Mouse (Mus musculus): ENCODE results near the gene Kctd12. TPM values are rescaled to one million over a fixed set of nuclear protein-coding genes. Genes with fewer than 3 reads are reported as not detected.

Gene Kctd12
- polyA plus RNA-seq, 1 experiment from 2014 or later: 14.6 TPM

DNA sequence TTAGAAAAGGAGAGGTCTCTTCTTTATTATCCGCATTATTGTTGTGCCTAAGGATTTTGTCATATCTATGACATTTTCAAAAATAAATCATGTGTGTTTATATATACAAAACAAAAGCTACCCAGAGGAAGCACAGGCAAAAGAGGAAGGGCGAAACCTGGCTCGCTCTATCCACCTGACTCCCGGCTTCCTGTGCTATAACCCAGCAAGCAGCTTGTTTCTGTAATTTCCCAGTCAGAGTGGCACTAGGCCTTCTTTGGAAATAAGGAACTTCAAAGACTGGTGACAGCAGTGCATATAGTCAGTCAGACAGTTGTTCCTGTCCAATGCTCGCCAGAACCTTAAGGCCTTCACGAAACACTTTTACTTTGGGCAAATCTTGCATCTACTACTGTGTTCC, 6.6 kb downstream of the Kctd12 start:
- no peak for ATAC-seq
- 85% methylated on average over 6 of the region's 6 CpGs for WGBS
- H3K4me3 ChIP-seq (ENCODE audit: low read length): no peak overlapping the region

GRCm38 (mm10) chr14:102968824-102969223, 13.6 kb downstream of the Kctd12 start:
- WGBS: 67% methylated on average over 5 of the region's 5 CpGs
- Histone ChIP-seq H3K4me1 (ENCODE audit: control insufficient read depth, insufficient read depth, low read depth, low read length) (no peaks in the 10 kb centered on the region), H3K36me3 (ENCODE audit: control insufficient read depth, insufficient read depth, low read length) (no peaks in the 10 kb centered on the region), H3K27ac (ENCODE audit: low read depth, low read length) (no peak overlapping the region), H3K4me2 (ENCODE audit: low read length) (no peak overlapping the region), H3K9ac (ENCODE audit: low read depth, low read length) (no peak overlapping the region), H3K9me3 (ENCODE audit: control insufficient read depth, low read length) (no peaks in the 10 kb centered on the region), H3K27me3 (replicated peaks; ENCODE audit: control insufficient read depth, insufficient read depth, low read length) (no peaks in the 10 kb centered on the region), H3K4me3 (ENCODE audit: low read length) (no peak overlapping the region)
- ATAC-seq: no peak

More for the DNA sequence above, 6.6 kb downstream of the Kctd12 start:
- H3K9ac ChIP-seq (ENCODE audit: low read depth, low read length): no peak overlapping the region
- H3K27me3 ChIP-seq (replicated peaks; ENCODE audit: control insufficient read depth, insufficient read depth, low read length): no peaks in the 10 kb centered on the region
- no peak overlapping the region for H3K4me2 ChIP-seq (ENCODE audit: low read length)
- no peak overlapping the region for H3K27ac ChIP-seq (ENCODE audit: low read depth, low read length)
- H3K4me1 ChIP-seq (ENCODE audit: control insufficient read depth, insufficient read depth, low read depth, low read length): peaks cover 5% of the 10 kb centered on the region; the same call in 1 of the 2 replicates
- H3K9me3 ChIP-seq (ENCODE audit: control insufficient read depth, low read length): no peaks in the 10 kb centered on the region
- H3K36me3 ChIP-seq (ENCODE audit: control insufficient read depth, insufficient read depth, low read length): no peaks in the 10 kb centered on the region

DNA sequence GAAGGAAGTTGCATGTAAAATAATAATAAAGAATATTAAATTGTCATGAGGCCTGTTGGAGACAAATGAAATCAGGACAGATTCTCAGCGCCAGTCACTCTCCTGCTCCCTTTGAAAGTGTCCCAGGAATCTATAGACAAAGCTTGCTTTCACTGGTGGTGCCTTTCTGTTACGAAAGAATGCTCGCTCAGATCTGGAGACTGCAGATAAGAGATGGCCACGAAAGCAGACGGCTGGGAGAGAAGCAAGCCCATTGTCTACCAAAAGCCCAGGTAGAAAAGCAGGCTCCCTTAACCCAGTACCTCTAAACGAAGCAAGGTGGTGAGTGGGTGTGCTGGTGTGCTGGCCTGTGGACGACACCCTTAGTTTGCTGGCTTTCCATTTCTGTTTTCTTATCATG, 16.2 kb downstream of the Kctd12 start:
- ATAC-seq: no peak
- Histone ChIP-seq H3K4me2 (ENCODE audit: low read length) (no peak overlapping the region), H3K27me3 (replicated peaks; ENCODE audit: control insufficient read depth, insufficient read depth, low read length) (no peaks in the 10 kb centered on the region), H3K27ac (ENCODE audit: low read depth, low read length) (no peak overlapping the region), H3K4me3 (ENCODE audit: low read length) (no peak overlapping the region), H3K9me3 (ENCODE audit: control insufficient read depth, low read length) (no peaks in the 10 kb centered on the region), H3K4me1 (ENCODE audit: control insufficient read depth, insufficient read depth, low read depth, low read length) (no peaks in the 10 kb centered on the region), H3K9ac (ENCODE audit: low read depth, low read length) (no peak overlapping the region), H3K36me3 (ENCODE audit: control insufficient read depth, insufficient read depth, low read length) (no peaks in the 10 kb centered on the region)
- 51% methylated on average over 7 of the region's 7 CpGs for WGBS

DNA sequence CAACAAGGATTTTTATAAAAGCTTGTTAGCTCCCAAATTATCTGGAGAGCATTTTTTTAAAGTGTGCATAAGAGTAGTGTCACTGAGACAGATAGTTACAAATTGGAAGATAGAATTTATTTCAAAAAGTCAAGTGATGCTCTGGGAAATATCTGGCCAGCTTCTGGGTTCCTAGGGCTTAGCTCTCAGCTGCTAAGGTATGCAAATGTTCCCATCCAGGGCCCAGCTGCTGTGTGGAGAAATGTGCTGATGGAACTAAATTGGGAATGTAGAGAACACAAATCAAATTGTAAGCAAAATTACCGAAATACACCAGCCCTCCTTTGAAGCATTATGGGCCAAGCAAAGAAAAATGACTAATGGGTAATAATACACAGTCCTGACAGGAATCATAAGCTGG, 16.6 kb downstream of the Kctd12 start:
- no peaks in the 10 kb centered on the region for H3K9me3 ChIP-seq (ENCODE audit: control insufficient read depth, low read length)
- H3K9ac ChIP-seq (ENCODE audit: low read depth, low read length): no peak overlapping the region
- H3K4me3 ChIP-seq (ENCODE audit: low read length): no peak overlapping the region
- H3K27me3 ChIP-seq (replicated peaks; ENCODE audit: control insufficient read depth, insufficient read depth, low read length): no peaks in the 10 kb centered on the region
- H3K27ac ChIP-seq (ENCODE audit: low read depth, low read length): no peak overlapping the region
- H3K4me2 ChIP-seq (ENCODE audit: low read length): no peak overlapping the region
- H3K36me3 ChIP-seq (ENCODE audit: control insufficient read depth, insufficient read depth, low read length): no peaks in the 10 kb centered on the region
- no peaks in the 10 kb centered on the region for H3K4me1 ChIP-seq (ENCODE audit: control insufficient read depth, insufficient read depth, low read depth, low read length)
- peak; percentile 58; the same call in 1 of the 2 replicates for ATAC-seq
- 51% methylated on average over 1 of the region's 1 CpGs for WGBS

DNA sequence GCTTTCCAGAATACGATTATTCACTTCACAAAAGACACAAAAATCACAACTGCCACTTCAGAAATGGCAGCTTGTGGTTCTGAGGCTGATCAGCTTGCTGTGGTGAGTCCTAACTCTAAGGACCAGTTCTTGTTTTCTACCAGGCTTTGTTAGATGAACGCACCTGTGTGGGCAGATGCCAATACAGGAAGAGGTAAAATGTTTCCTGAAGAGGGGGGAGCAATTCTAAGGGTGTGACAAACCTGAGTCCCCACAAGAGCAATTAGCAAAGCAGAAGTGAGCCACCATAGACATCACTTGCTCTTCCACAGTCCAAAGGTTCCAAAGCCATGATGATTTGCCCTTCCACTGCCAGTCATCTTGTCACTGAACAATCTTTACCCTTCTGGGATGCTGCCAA, 20.4 kb downstream of the Kctd12 start:
- no peak overlapping the region for H3K4me3 ChIP-seq (ENCODE audit: low read length)
- H3K4me1 ChIP-seq (ENCODE audit: control insufficient read depth, insufficient read depth, low read depth, low read length): no peaks in the 10 kb centered on the region
- 93% methylated on average over 2 of the region's 2 CpGs for WGBS
- no peaks in the 10 kb centered on the region for H3K27me3 ChIP-seq (replicated peaks; ENCODE audit: control insufficient read depth, insufficient read depth, low read length)
- no peaks in the 10 kb centered on the region for H3K9me3 ChIP-seq (ENCODE audit: control insufficient read depth, low read length)
- H3K4me2 ChIP-seq (ENCODE audit: low read length): no peak overlapping the region
- no peak overlapping the region for H3K9ac ChIP-seq (ENCODE audit: low read depth, low read length)
- no peaks in the 10 kb centered on the region for H3K36me3 ChIP-seq (ENCODE audit: control insufficient read depth, insufficient read depth, low read length)
- ATAC-seq: no peak
- H3K27ac ChIP-seq (ENCODE audit: low read depth, low read length): no peak overlapping the region

DNA sequence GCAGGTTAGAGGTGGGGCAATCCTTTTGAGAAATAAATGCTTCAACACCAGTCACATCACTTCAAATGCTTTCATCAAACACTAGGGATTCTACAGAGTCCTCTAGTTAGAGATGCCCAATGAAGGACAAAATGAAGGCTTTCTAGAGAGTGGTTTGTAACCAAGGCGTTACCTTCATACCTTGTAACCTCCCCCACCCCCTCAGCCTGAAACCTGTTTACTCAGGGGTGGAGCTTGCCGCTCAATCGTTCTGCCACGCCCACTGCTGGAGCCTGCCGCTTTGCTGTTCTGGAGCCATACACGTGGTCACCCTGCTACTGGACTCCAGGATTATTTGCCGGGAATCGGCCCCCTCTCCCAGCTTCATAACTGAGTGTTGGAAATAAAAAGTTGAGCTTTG, 28.9 kb downstream of the Kctd12 start:
- no peak overlapping the region for H3K4me2 ChIP-seq (ENCODE audit: low read length)
- no peaks in the 10 kb centered on the region for H3K9me3 ChIP-seq (ENCODE audit: control insufficient read depth, low read length)
- no peaks in the 10 kb centered on the region for H3K36me3 ChIP-seq (ENCODE audit: control insufficient read depth, insufficient read depth, low read length)
- WGBS: 38% methylated on average over 8 of the region's 8 CpGs
- no peaks in the 10 kb centered on the region for H3K27me3 ChIP-seq (replicated peaks; ENCODE audit: control insufficient read depth, insufficient read depth, low read length)
- no peak overlapping the region for H3K9ac ChIP-seq (ENCODE audit: low read depth, low read length)
- no peak overlapping the region for H3K27ac ChIP-seq (ENCODE audit: low read depth, low read length)
- no peak for ATAC-seq
- H3K4me3 ChIP-seq (ENCODE audit: low read length): no peak overlapping the region
- no peaks in the 10 kb centered on the region for H3K4me1 ChIP-seq (ENCODE audit: control insufficient read depth, insufficient read depth, low read depth, low read length)

DNA sequence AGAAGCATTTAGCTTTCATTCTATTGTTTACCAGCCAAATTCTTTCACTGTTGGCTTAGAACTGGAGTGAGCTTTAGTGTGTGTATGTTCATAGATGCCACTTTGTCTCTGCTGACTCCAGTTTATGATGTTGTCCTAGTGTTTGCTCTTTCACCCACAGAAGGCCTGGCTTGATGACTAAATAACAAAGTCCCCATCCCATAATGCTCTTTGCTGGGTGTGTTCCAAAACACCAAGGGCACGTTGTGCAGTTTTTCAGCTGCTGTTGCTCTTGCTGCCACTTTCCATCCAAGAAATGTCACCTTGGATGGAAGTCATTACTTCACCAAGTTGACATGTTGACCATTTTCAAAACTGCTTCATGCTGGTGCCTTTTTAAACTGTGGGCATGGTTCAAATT, 30.5 kb downstream of the Kctd12 start:
- Histone ChIP-seq H3K4me3 (ENCODE audit: low read length) (no peak overlapping the region), H3K27me3 (replicated peaks; ENCODE audit: control insufficient read depth, insufficient read depth, low read length) (no peaks in the 10 kb centered on the region), H3K36me3 (ENCODE audit: control insufficient read depth, insufficient read depth, low read length) (no peaks in the 10 kb centered on the region), H3K4me1 (ENCODE audit: control insufficient read depth, insufficient read depth, low read depth, low read length) (no peaks in the 10 kb centered on the region), H3K4me2 (ENCODE audit: low read length) (no peak overlapping the region), H3K27ac (ENCODE audit: low read depth, low read length) (no peak overlapping the region), H3K9ac (ENCODE audit: low read depth, low read length) (no peak overlapping the region), H3K9me3 (ENCODE audit: control insufficient read depth, low read length) (no peaks in the 10 kb centered on the region)
- WGBS: 63% methylated on average over 1 of the region's 1 CpGs
- ATAC-seq: no peak

DNA sequence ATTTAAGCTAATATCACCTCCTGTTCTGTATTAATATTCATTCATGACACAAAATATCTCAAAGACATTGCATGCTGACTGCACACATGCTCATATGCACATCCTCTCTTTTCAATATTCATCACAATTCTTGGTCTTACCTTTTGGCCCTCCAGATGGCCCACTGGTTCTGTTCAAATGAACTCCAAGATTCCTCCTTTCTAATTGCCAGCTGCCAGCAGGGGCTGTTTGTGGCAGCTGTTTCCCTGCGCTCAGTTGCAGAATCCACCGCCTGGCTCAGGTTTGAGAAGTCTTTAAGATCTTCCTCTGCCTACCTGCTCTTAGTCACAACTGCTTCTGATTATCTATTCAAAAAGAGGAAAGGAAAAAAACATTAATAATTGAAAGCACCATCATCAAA, 34.6 kb downstream of the Kctd12 start:
- WGBS: 56% methylated on average over 2 of the region's 2 CpGs
- no peak; the same call in 1 of the 2 replicates for ATAC-seq
- no peak overlapping the region for H3K4me3 ChIP-seq (ENCODE audit: low read length)

GRCm38 (mm10) chr14:102942222-102942843, 40.1 kb downstream of the Kctd12 start:
- Histone ChIP-seq H3K9ac (ENCODE audit: low read depth, low read length) (no peak overlapping the region), H3K4me1 (ENCODE audit: control insufficient read depth, insufficient read depth, low read depth, low read length) (no peaks in the 10 kb centered on the region), H3K9me3 (ENCODE audit: control insufficient read depth, low read length) (no peaks in the 10 kb centered on the region), H3K4me3 (ENCODE audit: low read length) (no peak overlapping the region), H3K27me3 (replicated peaks; ENCODE audit: control insufficient read depth, insufficient read depth, low read length) (no peaks in the 10 kb centered on the region), H3K36me3 (ENCODE audit: control insufficient read depth, insufficient read depth, low read length) (no peaks in the 10 kb centered on the region), H3K27ac (ENCODE audit: low read depth, low read length) (no peak overlapping the region), H3K4me2 (ENCODE audit: low read length) (no peak overlapping the region)
- WGBS: 76% methylated on average over 2 of the region's 2 CpGs
- no peak for ATAC-seq

More for the DNA sequence above, 34.6 kb downstream of the Kctd12 start:
- no peaks in the 10 kb centered on the region for H3K9me3 ChIP-seq (ENCODE audit: control insufficient read depth, low read length)
- no peak overlapping the region for H3K4me2 ChIP-seq (ENCODE audit: low read length)
- H3K36me3 ChIP-seq (ENCODE audit: control insufficient read depth, insufficient read depth, low read length): no peaks in the 10 kb centered on the region
- H3K27ac ChIP-seq (ENCODE audit: low read depth, low read length): no peak overlapping the region
- no peak overlapping the region for H3K9ac ChIP-seq (ENCODE audit: low read depth, low read length)
- H3K4me1 ChIP-seq (ENCODE audit: control insufficient read depth, insufficient read depth, low read depth, low read length): no peaks in the 10 kb centered on the region
- no peaks in the 10 kb centered on the region for H3K27me3 ChIP-seq (replicated peaks; ENCODE audit: control insufficient read depth, insufficient read depth, low read length)

GRCm38 (mm10) chr14:102934878-102935277, 47.6 kb downstream of the Kctd12 start:
- H3K4me1 ChIP-seq (ENCODE audit: control insufficient read depth, insufficient read depth, low read depth, low read length): no peaks in the 10 kb centered on the region
- H3K9me3 ChIP-seq (ENCODE audit: control insufficient read depth, low read length): no peaks in the 10 kb centered on the region
- no peaks in the 10 kb centered on the region for H3K36me3 ChIP-seq (ENCODE audit: control insufficient read depth, insufficient read depth, low read length)
- H3K27ac ChIP-seq (ENCODE audit: low read depth, low read length): no peak overlapping the region
- ATAC-seq: no peak
- H3K4me2 ChIP-seq (ENCODE audit: low read length): no peak overlapping the region
- WGBS: 82% methylated on average over 2 of the region's 2 CpGs
- H3K9ac ChIP-seq (ENCODE audit: low read depth, low read length): no peak overlapping the region
- no peak overlapping the region for H3K4me3 ChIP-seq (ENCODE audit: low read length)
- no peaks in the 10 kb centered on the region for H3K27me3 ChIP-seq (replicated peaks; ENCODE audit: control insufficient read depth, insufficient read depth, low read length)
